Mouse (Mus musculus) A20 (cell line): ENCODE results near the gene Gpr183.
A peak's percentile ranks its signal among the peaks of the same experiment; 100 is the strongest.

ENCODE experiments used
- DNase-seq: peaks from one replicate; pipeline ENCODE4 v3.0.0-alpha.2; 2011; ENCODE audit warnings: low read depth, low spot score

Gpr183 gene

GRCm38 (mm10) chr14:121987691-121988090 is 22.7 kb upstream of the Gpr183 start:
- DNase-seq: no peak

- DNase-seq: no peak
These were observed 22.3 kb upstream of the Gpr183 start for GRCm38 (mm10) chr14:121987287-121987686.

GRCm38 (mm10) chr14:121986028-121986427 is 21.0 kb upstream of the Gpr183 start:
- no peak for DNase-seq

DNA sequence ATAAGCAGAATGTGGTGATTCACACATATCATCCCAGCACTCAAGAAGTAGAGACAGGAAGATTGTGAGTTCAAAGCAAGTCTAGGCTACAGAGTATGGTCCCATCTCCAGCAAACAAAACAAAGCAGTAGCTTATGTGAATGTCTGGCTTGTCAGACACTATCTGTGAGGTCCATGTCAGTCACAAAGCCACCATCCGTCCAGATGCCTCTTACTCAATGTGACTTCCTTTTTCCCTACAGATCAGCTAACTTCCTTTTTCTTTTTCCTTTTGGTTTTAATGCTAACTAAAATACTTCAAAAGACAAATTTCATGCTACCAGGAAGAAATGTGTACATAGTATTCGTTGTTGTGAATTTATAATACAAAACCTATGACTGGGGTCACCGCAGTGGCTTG is 20.5 kb upstream of the Gpr183 start:
- no peak for DNase-seq

DNA sequence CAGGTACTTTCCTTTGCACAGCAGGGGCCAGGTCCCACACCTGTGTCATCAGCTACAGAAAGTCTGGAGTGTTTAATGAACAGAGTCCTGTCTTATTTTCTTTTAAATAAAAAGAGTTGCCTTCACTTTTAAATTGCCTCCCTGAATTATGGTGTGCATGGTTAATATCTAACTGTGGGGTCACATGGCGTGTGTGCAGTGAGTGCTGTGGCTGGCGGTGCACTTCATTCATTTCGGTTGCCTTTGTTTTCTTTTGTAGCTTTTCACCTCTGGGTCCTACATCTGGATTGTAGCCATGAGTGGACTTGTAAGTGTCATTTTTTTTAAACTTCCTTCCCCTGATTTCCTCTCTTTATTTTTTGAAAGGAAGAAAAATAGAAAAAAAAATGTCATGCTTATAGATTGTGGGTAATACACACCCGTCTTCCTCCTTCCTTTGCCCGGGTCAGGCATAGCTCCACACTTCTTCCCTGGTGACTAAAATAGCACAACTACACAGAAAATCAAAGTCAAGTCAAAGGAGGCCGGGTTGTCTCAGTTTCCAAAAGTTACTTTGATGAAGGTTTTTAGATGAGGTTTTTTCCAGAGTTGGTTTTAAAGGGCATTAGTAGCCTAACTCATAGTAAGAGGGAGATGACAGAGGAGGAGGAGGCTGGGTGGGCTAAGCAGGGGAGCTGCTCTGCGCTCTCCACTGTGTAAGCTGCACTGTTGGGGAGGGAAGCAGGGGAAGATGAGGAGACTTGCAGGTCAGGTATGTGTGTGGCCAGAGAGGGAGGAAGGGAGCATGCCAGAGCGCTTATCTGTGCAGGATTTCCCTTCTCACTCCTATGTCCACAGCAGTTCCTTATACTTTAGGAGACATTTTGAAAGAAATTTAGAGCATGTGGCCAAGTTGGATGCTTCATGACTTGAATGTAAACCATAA is 18.3 kb upstream of the Gpr183 start:
- no peak for DNase-seq

- no peak for DNase-seq
These were observed 16.5 kb upstream of the Gpr183 start for GRCm38 (mm10) chr14:121981531-121981930.

- no peak for DNase-seq
These were observed 8.1 kb upstream of the Gpr183 start for GRCm38 (mm10) chr14:121973114-121973513.

DNA sequence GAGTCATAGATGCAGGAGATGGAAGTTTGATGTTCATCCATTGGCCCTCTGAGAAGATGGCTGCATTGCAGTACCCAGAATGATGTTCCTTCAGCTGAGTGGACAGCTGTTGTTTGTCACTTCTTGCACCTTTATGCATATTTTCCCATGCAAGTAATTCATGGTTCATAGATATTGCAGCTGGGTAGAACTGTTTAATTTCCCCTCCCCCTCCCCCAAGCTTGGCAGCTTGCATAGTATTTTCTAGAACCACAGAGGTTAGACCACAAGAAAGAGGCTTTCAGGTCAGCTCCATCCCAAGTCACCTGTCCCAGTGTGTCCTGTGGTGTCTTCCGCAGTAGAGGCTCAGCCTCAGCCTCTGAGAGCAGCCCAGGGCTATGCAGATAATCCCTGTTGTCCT is 5.4 kb upstream of the Gpr183 start:
- peak; percentile 26 for DNase-seq

DNA sequence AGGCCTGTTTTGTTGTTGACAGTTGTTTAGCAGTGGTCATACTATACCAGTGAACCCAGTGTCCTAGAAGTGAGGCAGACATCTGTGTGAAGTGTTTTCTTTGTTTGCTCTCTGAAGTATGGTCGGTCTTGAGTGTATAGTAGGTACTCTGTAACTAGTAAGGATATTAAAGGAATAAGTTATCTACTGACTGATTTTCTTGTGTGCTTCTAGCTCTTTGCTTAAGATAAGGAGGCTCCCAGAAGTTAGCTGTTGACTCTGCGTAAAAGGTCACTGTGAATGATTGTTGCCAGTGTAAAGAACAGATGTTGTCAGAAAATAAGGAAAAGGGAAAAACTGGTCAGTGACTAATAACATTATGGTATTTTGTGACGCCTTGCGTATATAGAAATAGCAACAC is 2.1 kb upstream of the Gpr183 start:
- no peak for DNase-seq

DNA sequence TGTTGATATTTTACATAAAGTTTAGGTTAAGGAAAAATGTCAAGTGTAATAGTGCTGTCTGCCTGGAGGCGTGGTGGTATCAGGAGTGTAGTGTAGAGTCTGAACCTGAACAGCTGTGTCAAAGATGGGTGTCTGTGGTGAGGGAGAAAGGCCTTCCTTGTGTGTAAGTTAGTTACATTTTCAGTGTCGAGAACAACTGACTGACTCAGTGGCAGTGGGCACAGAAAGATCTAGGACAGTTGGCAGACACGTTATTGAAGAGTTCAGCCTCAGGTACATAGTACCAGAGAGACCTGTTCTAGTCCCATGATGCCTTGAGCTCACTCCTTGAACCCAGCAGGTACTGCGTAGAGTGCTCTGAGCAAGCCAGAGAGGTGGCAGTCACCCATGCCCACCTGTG is 466 bp upstream of the Gpr183 start:
- DNase-seq: no peak

GRCm38 (mm10) chr14:121963942-121964335 is 1.1 kb downstream of the Gpr183 start:
- DNase-seq: no peak

- no peak for DNase-seq
These were observed 1.6 kb downstream of the Gpr183 start for GRCm38 (mm10) chr14:121963251-121963941.

GRCm38 (mm10) chr14:121962128-121962890 is 2.7 kb downstream of the Gpr183 start:
- DNase-seq: no peak

DNA sequence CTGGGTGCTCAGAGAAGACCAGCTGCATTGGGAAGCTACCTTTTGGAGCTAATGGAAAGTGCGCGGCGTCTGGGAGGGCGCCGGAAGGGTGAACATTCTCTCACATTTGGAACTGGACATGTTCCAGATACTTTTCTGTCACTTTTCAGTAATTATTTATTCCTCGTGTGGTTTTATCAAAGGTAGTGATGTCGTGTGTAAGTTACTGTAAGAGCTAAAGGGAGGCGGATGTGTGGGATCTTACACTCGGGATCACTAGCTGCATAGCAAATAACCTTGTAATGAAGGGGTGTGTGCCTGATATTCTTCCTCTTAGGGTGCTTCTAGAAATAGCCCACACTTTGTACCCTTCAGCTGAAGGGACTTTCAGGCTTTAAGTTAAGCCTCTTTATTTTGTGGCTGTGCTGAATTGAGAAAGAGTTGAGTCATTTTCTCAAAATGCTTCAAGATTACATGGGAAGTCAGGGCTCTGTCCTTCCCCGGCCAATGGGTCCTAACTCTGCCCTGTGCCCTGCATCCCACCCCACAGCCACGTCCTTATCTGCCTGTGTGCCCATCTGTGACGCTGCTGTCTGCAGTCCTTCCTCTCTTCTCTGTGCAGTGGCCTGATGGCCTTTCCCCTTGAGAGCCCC is 3.4 kb downstream of the Gpr183 start:
- no peak for DNase-seq

DNA sequence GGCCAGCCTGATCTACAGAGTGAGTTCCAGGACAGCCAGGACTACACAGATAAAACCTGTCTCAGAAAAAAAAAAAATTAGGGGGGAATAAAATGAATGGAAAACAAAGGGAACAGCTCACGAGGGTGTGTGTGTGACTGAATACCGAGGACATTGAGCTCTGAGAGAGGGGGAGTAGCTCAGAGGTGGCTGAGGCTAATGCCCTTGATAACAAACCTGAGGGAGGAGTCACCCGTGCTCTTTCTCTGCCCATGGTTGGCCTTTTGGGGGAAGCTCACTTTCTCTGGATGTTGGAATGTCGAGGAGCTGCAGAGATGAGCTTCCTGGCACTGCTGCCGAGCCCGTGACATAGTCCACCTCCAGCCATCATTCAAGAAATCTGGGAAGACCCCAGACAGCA is 4.0 kb downstream of the Gpr183 start:
- DNase-seq: no peak

GRCm38 (mm10) chr14:121960531-121960930 is 4.5 kb downstream of the Gpr183 start:
- no peak for DNase-seq

DNA sequence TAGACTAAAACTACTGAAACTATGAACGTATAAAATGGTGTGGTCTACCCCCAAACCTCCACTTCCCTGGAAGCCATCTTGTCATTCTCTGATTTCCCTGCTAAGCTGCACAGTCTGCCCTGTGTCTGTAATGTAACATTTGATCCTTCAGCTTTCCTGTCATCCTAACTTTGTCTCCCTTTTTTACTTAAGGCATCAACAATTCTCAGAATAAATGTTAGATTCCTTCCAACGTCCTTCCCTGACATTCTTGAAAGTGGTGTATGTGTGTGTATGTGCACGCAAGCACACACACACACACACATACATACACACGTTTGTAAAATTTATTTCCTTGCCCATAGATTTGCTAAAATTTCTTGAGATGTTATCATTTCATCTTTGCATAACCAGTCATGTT is 5.0 kb downstream of the Gpr183 start:
- no peak for DNase-seq

- DNase-seq: no peak
These were observed 5.4 kb downstream of the Gpr183 start for GRCm38 (mm10) chr14:121959538-121959980.

DNA sequence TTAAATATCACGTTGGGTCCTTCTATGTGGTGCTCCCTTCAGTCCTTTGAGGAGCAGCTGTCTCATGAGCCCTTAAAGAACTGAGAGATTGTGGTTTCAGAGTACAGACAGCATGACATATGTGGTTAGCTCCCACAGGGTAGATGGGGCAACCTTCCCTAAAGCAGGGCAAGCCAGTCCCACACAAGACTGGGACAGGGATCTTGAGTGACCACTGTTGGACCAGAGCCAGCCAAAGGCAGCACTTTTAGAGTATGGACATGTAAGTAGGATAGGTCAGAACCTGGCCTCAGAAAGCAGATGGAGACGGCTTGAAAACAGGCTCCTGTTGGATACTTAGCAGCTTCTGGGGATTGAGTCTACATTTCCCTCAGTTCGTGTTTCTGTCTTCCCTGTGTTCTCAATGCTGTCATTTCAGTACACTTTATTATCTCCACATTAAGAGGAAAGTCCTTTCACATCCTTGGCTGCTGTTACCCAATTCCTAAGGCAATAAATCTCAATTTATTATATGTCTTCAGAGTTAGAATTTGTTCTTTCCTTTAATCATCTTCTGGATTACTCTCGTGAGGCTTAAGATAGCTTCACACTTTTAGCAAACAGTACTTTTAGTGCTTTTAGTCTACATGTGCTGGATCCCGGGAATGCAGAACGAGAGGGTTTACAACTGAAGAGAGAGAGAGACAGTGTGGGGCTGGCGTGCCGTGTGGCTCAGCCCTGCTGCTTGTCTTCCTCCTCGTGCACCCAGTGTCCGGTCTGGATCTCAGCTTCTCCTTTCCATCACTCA is 6.1 kb downstream of the Gpr183 start:
- DNase-seq: no peak

- no peak for DNase-seq
These were observed 6.8 kb downstream of the Gpr183 start for GRCm38 (mm10) chr14:121958041-121958750.
